Mouse (Mus musculus) cerebellum, adult 2 months (tissue): ENCODE measurements around the gene Adora1.

ENCODE experiments used
- CTCF ChIP-seq: fragments of 200-500 bp; IDR thresholded peaks from 2 replicates; pipeline ENCODE4 v1.5.1; 2011; ENCODE audit warnings: low read depth, mild to moderate bottlenecking, control low read depth, low read length, moderate library complexity, borderline replicate concordance; ENCODE audit not compliant: insufficient read depth
- POLR2A ChIP-seq: fragments of 200-500 bp; IDR thresholded peaks from 2 replicates; pipeline ENCODE4 v1.6.1; 2011; ENCODE audit warnings: low read length, control low read depth, borderline replicate concordance; ENCODE audit not compliant: insufficient read depth

DNA sequence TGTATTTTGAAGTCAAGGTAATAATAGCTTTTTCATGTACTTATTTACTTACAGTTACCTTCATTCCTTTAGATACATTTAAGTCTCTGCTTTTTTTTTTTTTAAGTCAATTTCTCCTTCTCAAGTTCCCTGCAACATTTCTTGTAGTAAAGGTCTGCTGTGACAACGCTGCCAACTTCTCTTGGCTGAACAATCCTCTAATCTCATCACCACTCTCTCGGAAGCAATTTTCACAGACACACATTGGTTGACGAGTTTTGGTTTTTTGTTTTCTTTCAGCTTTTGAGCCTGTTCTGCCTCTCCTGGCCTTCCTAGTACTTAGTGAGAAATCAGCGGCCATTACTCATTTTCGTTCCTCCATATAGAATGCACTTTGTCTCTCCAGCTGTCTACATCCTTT lies 44.9 kb upstream of the Adora1 start:
- no peak for TF ChIP-seq CTCF
- no peak for TF ChIP-seq POLR2A
